Mouse (Mus musculus): Measurements from ENCODE around the gene Gucy2d. TPM values are rescaled to one million over a fixed set of nuclear protein-coding genes. Genes with fewer than 3 reads are reported as not detected.
A peak's percentile ranks its signal among the peaks of the same experiment; 100 is the strongest.

Gene Gucy2d
- polyA plus RNA-seq, 2 experiments, result not detected

- no peaks in the 10 kb centered on the region for H3K36me3 ChIP-seq (ENCODE audit: control insufficient read depth, insufficient read depth, low read length)
- no peak overlapping the region for H3K4me3 ChIP-seq (replicated peaks; ENCODE audit: low read length)
- no peak for TF ChIP-seq POLR2A (IDR thresholded peaks at IDR 0.05; ENCODE audit: borderline replicate concordance, extremely low read depth, insufficient read depth, insufficient read length)
- no peak overlapping the region for H3K4me2 ChIP-seq (replicated peaks; ENCODE audit: low read depth, low read length, severe bottlenecking)
- ATAC-seq (ENCODE audit: low FRiP score, low read depth) (no peak), DNase-seq (ENCODE audit: low spot score) (no peak)
- H3K27ac ChIP-seq (replicated peaks; ENCODE audit: low read depth, low read length), result no peak overlapping the region
- WGBS, result 45% methylated on average over 15 of the region's 15 CpGs
- no peaks in the 10 kb centered on the region for H3K27me3 ChIP-seq (ENCODE audit: control insufficient read depth, insufficient read depth, low read length)
- no peaks in the 10 kb centered on the region for H3K4me1 ChIP-seq (ENCODE audit: control insufficient read depth, insufficient read depth, low read length)
- no peaks in the 10 kb centered on the region for H3K9me3 ChIP-seq (ENCODE audit: control insufficient read depth, low read length)
- H3K9ac ChIP-seq (ENCODE audit: low read depth, low read length, severe bottlenecking), result no peak overlapping the region
Observed at GRCm38 (mm10) chr7:98402582-98403574, 37.3 kb upstream of the Gucy2d start.

- no peak overlapping the region for H3K4me2 ChIP-seq (replicated peaks; ENCODE audit: low read depth, low read length, severe bottlenecking)
- no peaks in the 10 kb centered on the region for H3K9me3 ChIP-seq (ENCODE audit: control insufficient read depth, low read length)
- no peaks in the 10 kb centered on the region for H3K4me1 ChIP-seq (ENCODE audit: control insufficient read depth, insufficient read depth, low read length)
- H3K9ac ChIP-seq (ENCODE audit: low read depth, low read length, severe bottlenecking), result no peak overlapping the region
- H3K27ac ChIP-seq (replicated peaks; ENCODE audit: low read depth, low read length), result no peak overlapping the region
- no peak for TF ChIP-seq POLR2A (IDR thresholded peaks at IDR 0.05; ENCODE audit: borderline replicate concordance, extremely low read depth, insufficient read depth, insufficient read length)
- no peak overlapping the region for H3K4me3 ChIP-seq (replicated peaks; ENCODE audit: low read length)
- 87% methylated on average over 4 of the region's 4 CpGs for WGBS
- DNase-seq (ENCODE audit: low spot score), result no peak
- H3K27me3 ChIP-seq (ENCODE audit: control insufficient read depth, insufficient read depth, low read length), result no peaks in the 10 kb centered on the region
- no peaks in the 10 kb centered on the region for H3K36me3 ChIP-seq (ENCODE audit: control insufficient read depth, insufficient read depth, low read length)
- ATAC-seq (ENCODE audit: low FRiP score, low read depth), result no peak
Observed at GRCm38 (mm10) chr7:98403996-98404395, 36.2 kb upstream of the Gucy2d start.

GRCm38 (mm10) chr7:98407615-98408014 is 32.6 kb upstream of the Gucy2d start:
- Histone ChIP-seq H3K27me3 (ENCODE audit: control insufficient read depth, insufficient read depth, low read length) (no peaks in the 10 kb centered on the region), H3K4me3 (replicated peaks; ENCODE audit: low read length) (no peak overlapping the region), H3K4me2 (replicated peaks; ENCODE audit: low read depth, low read length, severe bottlenecking) (no peak overlapping the region), H3K27ac (replicated peaks; ENCODE audit: low read depth, low read length) (no peak overlapping the region), H3K4me1 (ENCODE audit: control insufficient read depth, insufficient read depth, low read length) (no peaks in the 10 kb centered on the region), H3K36me3 (ENCODE audit: control insufficient read depth, insufficient read depth, low read length) (no peaks in the 10 kb centered on the region), H3K9me3 (ENCODE audit: control insufficient read depth, low read length) (no peaks in the 10 kb centered on the region), H3K9ac (ENCODE audit: low read depth, low read length, severe bottlenecking) (no peak overlapping the region)
- TF ChIP-seq POLR2A (IDR thresholded peaks at IDR 0.05; ENCODE audit: borderline replicate concordance, extremely low read depth, insufficient read depth, insufficient read length), result no peak
- 75% methylated on average over 5 of the region's 5 CpGs for WGBS
- DNase-seq (ENCODE audit: low spot score), result no peak
- no peak for ATAC-seq (ENCODE audit: low FRiP score, low read depth)

GRCm38 (mm10) chr7:98413115-98413514 is 27.1 kb upstream of the Gucy2d start:
- no peak for TF ChIP-seq POLR2A (IDR thresholded peaks at IDR 0.05; ENCODE audit: borderline replicate concordance, extremely low read depth, insufficient read depth, insufficient read length)
- Histone ChIP-seq H3K9ac (ENCODE audit: low read depth, low read length, severe bottlenecking) (no peak overlapping the region), H3K9me3 (ENCODE audit: control insufficient read depth, low read length) (no peaks in the 10 kb centered on the region), H3K27ac (replicated peaks; ENCODE audit: low read depth, low read length) (no peak overlapping the region), H3K4me2 (replicated peaks; ENCODE audit: low read depth, low read length, severe bottlenecking) (no peak overlapping the region), H3K36me3 (ENCODE audit: control insufficient read depth, insufficient read depth, low read length) (no peaks in the 10 kb centered on the region), H3K4me1 (ENCODE audit: control insufficient read depth, insufficient read depth, low read length) (peaks cover 16% of the 10 kb centered on the region), H3K4me3 (replicated peaks; ENCODE audit: low read length) (no peak overlapping the region), H3K27me3 (ENCODE audit: control insufficient read depth, insufficient read depth, low read length) (no peaks in the 10 kb centered on the region)
- ATAC-seq (ENCODE audit: low FRiP score, low read depth) (no peak), DNase-seq (ENCODE audit: low spot score) (no peak)
- 92% methylated on average over 4 of the region's 4 CpGs for WGBS

- WGBS, result 3% methylated on average over 3 of the region's 3 CpGs
- no peak overlapping the region for H3K4me2 ChIP-seq (replicated peaks; ENCODE audit: low read depth, low read length, severe bottlenecking)
- H3K4me1 ChIP-seq (ENCODE audit: control insufficient read depth, insufficient read depth, low read length), result peaks cover 32% of the 10 kb centered on the region
- H3K4me3 ChIP-seq (replicated peaks; ENCODE audit: low read length), result no peak overlapping the region
- peak overlapping the region; percentile 26 for H3K27ac ChIP-seq (replicated peaks; ENCODE audit: low read depth, low read length)
- TF ChIP-seq POLR2A (IDR thresholded peaks at IDR 0.05; ENCODE audit: borderline replicate concordance, extremely low read depth, insufficient read depth, insufficient read length), result no peak
- no peaks in the 10 kb centered on the region for H3K27me3 ChIP-seq (ENCODE audit: control insufficient read depth, insufficient read depth, low read length)
- H3K9me3 ChIP-seq (ENCODE audit: control insufficient read depth, low read length), result no peaks in the 10 kb centered on the region
- DNase-seq (ENCODE audit: low spot score) (peak; percentile 77), ATAC-seq (ENCODE audit: low FRiP score, low read depth) (peak; percentile 63; the same call in 1 of the 2 replicates)
- no peak overlapping the region for H3K9ac ChIP-seq (ENCODE audit: low read depth, low read length, severe bottlenecking)
- H3K36me3 ChIP-seq (ENCODE audit: control insufficient read depth, insufficient read depth, low read length), result no peaks in the 10 kb centered on the region
Observed at GRCm38 (mm10) chr7:98415550-98415949, 24.7 kb upstream of the Gucy2d start.
